Mouse (Mus musculus): ENCODE data around the gene Sprn. TPM values are rescaled to one million over a fixed set of nuclear protein-coding genes. Genes with fewer than 3 reads are reported as not detected.

Sprn gene
- polyA plus RNA-seq, 1 experiment, result 0.16 TPM

DNA sequence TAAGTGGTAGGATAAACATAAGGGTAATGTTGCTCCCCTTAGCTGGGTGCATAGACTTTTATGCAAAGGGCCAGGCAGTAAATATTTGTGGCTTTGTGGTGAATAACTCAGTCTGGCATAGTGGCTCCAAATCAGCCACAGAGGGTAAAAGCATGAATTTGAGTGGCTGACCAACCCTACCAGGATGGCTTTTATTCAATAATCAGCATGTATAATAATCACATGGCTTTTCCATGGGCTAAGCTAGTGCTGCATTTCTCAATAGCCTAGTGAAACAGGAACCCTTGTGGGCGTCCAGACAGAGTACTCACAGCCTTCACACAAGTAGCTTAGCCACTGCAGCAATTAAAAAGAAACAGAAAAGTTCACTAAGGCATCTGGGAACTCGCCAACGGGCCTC, 42.7 kb downstream of the Sprn start:
- Histone ChIP-seq H3K4me3 (ENCODE audit: insufficient read depth, low read length) (no peak overlapping the region), H3K4me1 (ENCODE audit: control insufficient read depth, insufficient read depth, low read length) (no peaks in the 10 kb centered on the region; the same call in 1 of the 2 replicates), H3K27ac (ENCODE audit: insufficient read depth, low read length) (peak overlapping the region; percentile 4; the same call in 1 of the 2 replicates)
- TF ChIP-seq POLR2A (IDR thresholded peaks at IDR 0.05; ENCODE audit: low read depth, low read length) (no peak), CTCF (IDR thresholded peaks at IDR 0.05; ENCODE audit: borderline replicate concordance, insufficient read depth, low read length) (no peak)

DNA sequence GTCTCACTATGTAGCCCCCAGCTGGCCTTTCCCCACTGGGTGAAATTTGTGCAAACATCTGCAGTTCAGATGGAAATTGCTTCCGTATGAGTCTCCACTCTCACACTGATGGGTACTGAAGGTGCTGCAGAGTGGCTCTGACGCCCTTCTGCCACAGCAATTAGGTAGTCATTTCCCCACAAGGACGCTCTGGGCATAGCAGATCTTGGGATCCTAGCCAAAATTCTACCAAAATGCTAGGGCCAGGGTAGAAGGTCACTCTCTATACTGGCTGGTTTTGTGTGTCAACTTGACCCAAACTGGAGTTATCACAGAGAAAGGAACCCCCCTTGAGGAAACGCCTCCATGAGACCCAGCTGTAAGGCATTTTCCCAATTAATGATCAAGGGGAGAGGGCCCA, 50.7 kb downstream of the Sprn start:
- Histone ChIP-seq H3K4me3 (ENCODE audit: insufficient read depth, low read length) (no peak overlapping the region), H3K4me1 (ENCODE audit: control insufficient read depth, insufficient read depth, low read length) (no peaks in the 10 kb centered on the region), H3K27ac (ENCODE audit: insufficient read depth, low read length) (no peak overlapping the region)
- TF ChIP-seq POLR2A (IDR thresholded peaks at IDR 0.05; ENCODE audit: low read depth, low read length) (no peak), CTCF (IDR thresholded peaks at IDR 0.05; ENCODE audit: borderline replicate concordance, insufficient read depth, low read length) (no peak)

DNA sequence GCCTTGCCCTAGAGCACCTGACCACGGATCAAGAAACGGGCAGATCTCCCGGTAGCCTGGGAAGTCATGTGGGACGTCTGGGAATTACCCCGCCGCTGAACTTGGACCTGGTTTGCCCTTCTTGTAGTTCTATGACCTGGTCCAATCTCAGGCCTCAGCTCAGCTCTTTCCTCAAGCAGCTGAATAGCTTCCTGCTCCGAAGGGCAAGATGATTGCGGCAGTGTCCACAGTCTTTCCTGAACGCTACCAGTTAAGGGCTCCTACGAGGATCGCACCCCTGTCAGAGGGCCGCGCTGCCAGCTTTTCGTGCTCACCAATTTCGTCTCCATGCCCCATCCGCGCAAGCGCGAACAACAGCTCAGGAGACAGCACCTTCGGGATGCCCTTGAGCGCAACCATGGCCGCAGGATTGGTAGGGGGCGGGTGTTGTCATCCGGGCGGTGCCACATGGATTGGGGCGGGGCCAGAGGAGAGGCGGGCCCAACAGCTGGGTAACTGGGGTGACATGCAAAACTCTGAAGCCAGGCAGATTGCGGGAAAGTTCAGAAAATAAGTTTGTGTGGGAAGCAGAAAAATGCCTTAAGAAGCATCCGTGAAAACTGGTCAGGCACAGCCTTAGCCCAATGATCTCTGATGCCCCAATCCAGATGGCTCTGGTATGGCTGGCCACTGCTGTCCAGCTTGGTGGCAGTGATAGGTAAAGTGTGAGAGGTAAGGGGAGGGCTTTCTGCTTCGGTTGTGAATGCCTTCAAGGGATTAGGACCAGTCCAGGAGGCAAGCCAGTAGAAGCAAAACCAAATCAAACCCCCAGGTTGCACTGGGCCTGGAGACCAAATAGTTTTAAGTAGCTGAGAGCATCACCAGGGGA, 52.5 kb downstream of the Sprn start, which contains the start of gene Fuom:
Fuom (minus strand) TSS at position 449 of the 868 bp plus-strand sequence.
- TF ChIP-seq CTCF (IDR thresholded peaks at IDR 0.05; ENCODE audit: borderline replicate concordance, insufficient read depth, low read length), result no peak
- TF ChIP-seq POLR2A (IDR thresholded peaks at IDR 0.05; ENCODE audit: low read depth, low read length), result peak; percentile 65
- Histone ChIP-seq H3K4me1 (ENCODE audit: control insufficient read depth, insufficient read depth, low read length) (no peaks in the 10 kb centered on the region), H3K4me3 (ENCODE audit: insufficient read depth, low read length) (peak within 1 kb of the TSS; percentile 38), H3K27ac (ENCODE audit: insufficient read depth, low read length) (no peak within 1 kb of the TSS)

DNA sequence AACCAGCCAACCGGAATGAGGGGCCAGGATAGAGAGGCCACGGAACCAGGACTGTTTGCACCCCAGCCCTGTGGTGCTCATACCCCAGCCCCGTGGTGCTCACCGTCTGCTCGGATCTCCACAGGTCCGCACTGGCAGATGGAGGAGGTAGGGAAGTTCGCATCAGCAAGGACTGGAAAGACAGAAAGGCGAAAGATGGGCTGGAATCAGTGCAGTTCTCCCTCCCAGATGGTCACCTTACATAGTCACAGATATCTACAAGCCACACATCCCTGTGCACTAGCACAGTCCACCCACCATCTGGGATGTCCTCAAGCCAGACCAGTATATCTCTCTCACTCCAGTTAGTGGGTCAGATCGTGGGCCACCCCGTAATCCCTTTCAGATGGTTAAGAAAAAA, 53.2 kb downstream of the Sprn start:
- no peak overlapping the region for H3K27ac ChIP-seq (ENCODE audit: insufficient read depth, low read length)
- H3K4me3 ChIP-seq (ENCODE audit: insufficient read depth, low read length), result no peak overlapping the region
- TF ChIP-seq POLR2A (IDR thresholded peaks at IDR 0.05; ENCODE audit: low read depth, low read length) (no peak), CTCF (IDR thresholded peaks at IDR 0.05; ENCODE audit: borderline replicate concordance, insufficient read depth, low read length) (no peak)
- no peaks in the 10 kb centered on the region for H3K4me1 ChIP-seq (ENCODE audit: control insufficient read depth, insufficient read depth, low read length)

Other genes with a start within 250 kb of the Sprn start
- not detected in 2 replicates for gene Utf1, start 211.1 kb downstream of the Sprn start, polyA plus RNA-seq (2011; ENCODE audit: insufficient read length, low read depth, missing spikeins)
- not detected in 2 replicates for gene 6430531B16Rik, start 176.1 kb downstream of the Sprn start, polyA plus RNA-seq (2011; ENCODE audit: insufficient read length, low read depth, missing spikeins)
- 9.0 and 17.4 TPM in 2 replicates for gene Adam8, start 162.3 kb downstream of the Sprn start, polyA plus RNA-seq (2011; ENCODE audit: insufficient read length, low read depth, missing spikeins)
- gene Zfp511, start 118.5 kb downstream of the Sprn start, polyA plus RNA-seq (2011; ENCODE audit: insufficient read length, low read depth, missing spikeins), result 19.8 and 21.0 TPM in 2 replicates
- 29.9 and 38.5 TPM in 2 replicates for gene Tubgcp2, start 118.2 kb downstream of the Sprn start, polyA plus RNA-seq (2011; ENCODE audit: insufficient read length, low read depth, missing spikeins)
- not detected in 2 replicates for gene Msx3, start 105.8 kb downstream of the Sprn start, polyA plus RNA-seq (2011; ENCODE audit: insufficient read length, low read depth, missing spikeins)
- not detected in 2 replicates for gene Caly, start 72.3 kb downstream of the Sprn start, polyA plus RNA-seq (2011; ENCODE audit: insufficient read length, low read depth, missing spikeins)
- gene Prap1, start 61.5 kb downstream of the Sprn start, polyA plus RNA-seq (2011; ENCODE audit: insufficient read length, low read depth, missing spikeins), result not detected in 2 replicates
- gene Fuom, start 52.4 kb downstream of the Sprn start, polyA plus RNA-seq (2011; ENCODE audit: insufficient read length, low read depth, missing spikeins), result 15.1 and 29.3 TPM in 2 replicates
- 8.9 and 9.8 TPM in 2 replicates for gene Paox, start 39.1 kb downstream of the Sprn start, polyA plus RNA-seq (2011; ENCODE audit: insufficient read length, low read depth, missing spikeins)
- 85.2 and 95.9 TPM in 2 replicates for gene Echs1, start 38.4 kb downstream of the Sprn start, polyA plus RNA-seq (2011; ENCODE audit: insufficient read length, low read depth, missing spikeins)
- 18.0 and 19.7 TPM in 2 replicates for gene Mtg1, start 17.3 kb downstream of the Sprn start, polyA plus RNA-seq (2011; ENCODE audit: insufficient read length, low read depth, missing spikeins)
- not detected in 2 replicates for gene Olfr522, start 9.9 kb upstream of the Sprn start, polyA plus RNA-seq (2011; ENCODE audit: insufficient read length, low read depth, missing spikeins)
- not detected in 2 replicates for gene Olfr523, start 18.3 kb upstream of the Sprn start, polyA plus RNA-seq (2011; ENCODE audit: insufficient read length, low read depth, missing spikeins)
- not detected in 2 replicates for gene Olfr524, start 51.1 kb upstream of the Sprn start, polyA plus RNA-seq (2011; ENCODE audit: insufficient read length, low read depth, missing spikeins)
- gene Cd163l1, start 63.4 kb upstream of the Sprn start, polyA plus RNA-seq (2011; ENCODE audit: insufficient read length, low read depth, missing spikeins), result not detected in 2 replicates
- gene 5830411N06Rik, start 92.4 kb upstream of the Sprn start, polyA plus RNA-seq (2011; ENCODE audit: insufficient read length, low read depth, missing spikeins), result not detected in 2 replicates
- not detected in 2 replicates for gene Olfr525, start 166.0 kb upstream of the Sprn start, polyA plus RNA-seq (2011; ENCODE audit: insufficient read length, low read depth, missing spikeins)
- not detected in 2 replicates for gene Olfr527, start 179.1 kb upstream of the Sprn start, polyA plus RNA-seq (2011; ENCODE audit: insufficient read length, low read depth, missing spikeins)
- not detected in 2 replicates for gene Olfr60, start 206.8 kb upstream of the Sprn start, polyA plus RNA-seq (2011; ENCODE audit: insufficient read length, low read depth, missing spikeins)
- gene Olfr530, start 221.5 kb upstream of the Sprn start, polyA plus RNA-seq (2011; ENCODE audit: insufficient read length, low read depth, missing spikeins), result not detected in 2 replicates
- not detected in 2 replicates for gene Olfr531, start 248.0 kb upstream of the Sprn start, polyA plus RNA-seq (2011; ENCODE audit: insufficient read length, low read depth, missing spikeins)